Mouse (Mus musculus): ENCODE results near the gene Tspan9.

Tspan9 gene

DNA sequence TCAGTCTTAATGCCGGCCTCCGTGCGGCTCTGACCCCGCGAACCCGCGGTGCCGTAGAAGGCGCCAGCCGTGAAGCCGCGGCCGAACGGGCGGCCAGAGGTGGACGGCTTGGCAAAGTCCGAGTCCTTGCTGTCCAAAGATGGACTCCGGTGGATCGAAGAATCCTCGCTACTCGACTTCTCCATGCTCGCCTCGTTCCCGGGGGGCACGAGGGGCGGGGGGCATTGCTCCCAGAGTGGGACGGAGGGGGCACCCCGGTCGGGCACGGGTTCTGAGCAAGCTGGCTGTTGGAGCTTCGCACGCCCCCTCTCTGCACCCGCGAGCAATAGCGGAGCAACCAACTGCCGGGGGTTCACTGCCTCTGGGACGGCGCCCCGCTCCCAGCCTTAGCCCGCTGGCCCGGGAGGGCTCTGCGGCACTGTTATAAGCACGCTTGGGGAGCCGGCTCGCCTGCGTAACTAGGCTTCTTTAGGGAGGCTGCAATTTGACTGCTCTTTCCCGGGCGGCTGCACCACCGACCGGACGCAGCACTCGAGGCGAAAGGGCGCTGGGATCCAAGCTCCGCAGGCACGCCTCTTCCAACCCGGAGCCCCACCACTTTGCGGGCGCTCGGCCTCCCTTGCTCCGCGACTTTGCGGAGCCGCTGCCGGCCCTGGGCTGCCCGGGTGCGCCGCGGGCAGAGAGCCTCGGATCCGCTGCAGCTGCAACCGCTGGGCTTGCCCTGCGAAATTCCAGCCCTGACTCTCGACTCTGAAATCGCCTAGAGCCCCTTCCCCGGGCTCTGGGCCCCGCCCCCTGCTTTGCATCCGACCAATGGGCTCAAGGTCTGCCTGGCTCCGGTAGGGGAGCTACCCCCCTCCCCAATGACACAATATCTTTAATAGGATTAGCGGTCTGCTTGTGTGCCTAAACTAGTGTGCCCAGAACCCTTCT is 108.8 kb downstream of the Tspan9 start:
- DNase-seq = peak; percentile 98

DNA sequence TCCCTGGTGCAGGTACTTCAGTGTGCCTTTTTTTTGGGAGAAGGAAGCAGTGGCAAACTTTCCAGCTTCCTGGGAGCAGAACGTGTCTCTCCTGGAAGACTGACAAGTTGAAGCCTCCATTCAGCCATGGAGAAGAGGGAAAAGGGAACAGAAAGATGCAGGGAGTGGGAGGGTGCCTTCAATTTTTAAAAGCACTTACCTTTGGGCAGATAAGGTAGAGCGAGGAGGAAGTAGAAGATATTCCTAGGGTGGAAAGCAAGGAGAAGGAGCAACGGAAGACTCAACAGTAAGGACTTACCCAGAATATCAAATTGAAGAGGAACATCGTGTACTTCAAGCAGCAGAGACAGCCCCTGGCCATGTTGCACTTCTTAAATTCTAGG is 109.5 kb downstream of the Tspan9 start:
- no peak for DNase-seq

DNA sequence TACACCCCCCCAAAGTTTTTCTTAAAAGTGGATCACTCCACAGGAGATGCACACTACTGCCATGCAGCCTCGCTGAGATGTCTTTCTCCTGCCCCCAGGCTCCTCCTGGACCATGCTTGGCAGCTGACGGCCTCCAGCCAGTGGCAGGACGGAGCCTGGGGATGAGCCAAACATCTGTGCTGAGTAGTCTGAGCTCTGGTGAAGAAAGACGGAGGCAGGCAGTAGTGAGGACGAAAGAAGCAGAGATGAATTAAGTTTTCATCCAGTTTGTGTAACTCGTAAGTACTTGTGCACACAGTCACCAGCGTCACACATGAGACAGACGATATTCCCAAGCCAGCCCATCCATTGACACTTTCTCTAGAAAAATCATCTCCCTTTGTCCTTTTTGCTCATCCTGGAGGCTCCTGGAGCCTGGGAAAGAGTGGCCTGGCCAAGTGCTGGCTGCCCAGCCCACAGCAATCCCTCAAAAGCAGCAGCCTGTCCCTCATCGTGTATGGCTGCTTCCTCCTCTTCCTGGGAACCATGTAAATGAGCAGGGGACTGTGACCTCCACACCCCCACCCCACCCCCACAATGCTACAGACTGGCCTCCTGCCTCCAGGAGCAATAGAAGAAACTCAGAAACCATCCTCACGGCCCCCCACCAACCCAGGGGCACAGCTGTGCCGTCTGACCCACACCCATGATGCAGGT is 110.1 kb downstream of the Tspan9 start:
- DNase-seq = peak; percentile 96

DNA sequence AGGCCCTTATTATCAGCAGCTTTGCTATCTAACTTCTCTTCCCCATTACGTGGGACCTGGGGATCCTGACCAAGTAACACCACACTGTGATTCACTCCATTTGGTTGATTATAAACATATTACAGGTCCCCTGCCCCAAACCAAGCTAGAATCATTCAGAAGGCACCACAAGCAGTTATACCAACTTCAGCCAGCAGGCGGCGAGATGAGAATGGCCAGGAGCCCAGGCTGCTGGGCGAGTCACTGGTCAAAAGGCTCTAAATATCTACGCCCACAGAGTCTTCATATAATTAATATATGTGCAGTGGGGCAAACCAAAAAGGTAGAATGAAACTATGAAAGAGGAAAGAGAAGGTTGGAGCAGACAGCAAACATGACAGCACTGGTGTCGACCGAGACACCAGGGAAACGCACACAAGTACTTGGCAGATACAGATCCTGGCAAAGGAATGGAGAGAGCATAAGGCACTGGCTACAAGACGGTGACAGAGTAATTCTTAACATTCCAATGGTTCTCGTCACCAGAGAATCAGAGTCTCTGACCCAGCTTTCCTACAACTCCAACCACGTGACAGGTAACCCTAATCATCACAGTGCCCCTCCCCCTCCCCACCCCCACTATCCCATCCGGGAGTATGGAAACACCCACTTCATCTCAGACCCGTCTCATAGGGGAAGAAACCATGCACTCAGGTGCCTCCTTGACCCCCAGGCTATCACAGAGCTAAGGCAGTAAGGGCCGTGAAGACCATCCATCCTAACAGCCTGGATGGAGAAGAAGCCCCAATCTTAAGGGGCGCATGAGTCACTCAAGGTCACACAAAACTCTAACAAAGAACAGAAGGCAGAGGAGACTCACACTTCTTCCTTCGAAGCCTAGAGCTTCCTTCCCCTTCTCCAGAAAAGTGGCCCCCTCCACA is 110.9 kb downstream of the Tspan9 start:
- peak; percentile 94 for DNase-seq

DNA sequence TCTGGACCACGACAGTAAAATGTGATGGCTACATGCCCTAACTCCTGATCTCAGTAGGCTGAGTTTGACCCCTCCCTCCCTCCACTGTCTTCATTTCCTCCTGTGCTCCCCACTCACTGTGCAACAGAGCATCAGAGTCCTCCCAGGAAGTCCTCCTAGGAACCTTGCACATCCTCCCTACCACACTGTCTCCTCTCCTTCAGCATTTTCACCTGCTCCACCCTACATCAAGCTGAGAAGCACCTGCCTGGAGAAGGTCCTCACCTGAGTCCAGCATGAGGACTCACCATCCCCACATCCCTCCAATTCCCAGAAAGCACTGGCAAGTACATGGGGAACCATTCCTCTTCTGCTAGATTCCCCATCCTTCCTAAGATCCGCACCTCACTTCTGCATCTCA is 111.8 kb downstream of the Tspan9 start:
- DNase-seq = no peak

DNA sequence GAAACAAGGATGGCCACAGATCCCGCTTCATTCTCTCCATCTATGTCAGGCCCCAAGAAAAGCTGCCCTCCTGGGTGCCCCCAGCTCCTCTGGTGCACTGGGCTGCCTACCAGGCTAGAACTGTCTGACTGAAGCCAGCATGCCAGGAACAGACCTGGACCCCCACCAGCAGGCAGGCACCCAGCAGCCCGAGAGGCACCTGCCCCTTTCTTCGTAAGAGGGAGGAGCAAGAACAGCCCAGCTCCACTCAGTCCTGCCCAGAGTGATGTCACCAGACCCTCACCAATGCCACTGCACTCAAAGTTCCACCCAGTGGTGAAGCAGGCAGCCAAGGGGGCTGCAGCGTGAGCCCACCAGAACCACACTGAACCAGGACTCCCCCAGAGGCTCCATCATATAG is 112.3 kb downstream of the Tspan9 start:
- peak; percentile 92 for DNase-seq

DNA sequence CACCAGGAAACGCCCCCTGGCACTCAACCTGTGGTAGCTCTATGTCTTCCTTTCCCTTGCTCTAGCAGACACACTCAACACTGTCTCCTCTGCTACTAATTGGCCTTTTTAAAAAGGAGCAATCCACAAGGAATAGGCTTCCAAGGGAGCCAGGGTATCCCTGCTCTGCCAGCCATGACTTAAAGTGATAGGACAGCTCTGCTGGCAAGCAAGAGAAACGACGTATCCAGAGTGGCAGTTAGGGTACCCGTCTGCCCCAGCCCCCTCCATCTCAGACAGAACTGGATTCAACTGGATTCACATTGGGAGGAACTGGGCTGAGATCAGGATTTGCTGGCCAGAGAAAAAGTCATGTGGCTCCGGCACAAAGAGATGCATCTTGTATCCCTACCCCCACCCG is 112.9 kb downstream of the Tspan9 start:
- DNase-seq = no peak

DNA sequence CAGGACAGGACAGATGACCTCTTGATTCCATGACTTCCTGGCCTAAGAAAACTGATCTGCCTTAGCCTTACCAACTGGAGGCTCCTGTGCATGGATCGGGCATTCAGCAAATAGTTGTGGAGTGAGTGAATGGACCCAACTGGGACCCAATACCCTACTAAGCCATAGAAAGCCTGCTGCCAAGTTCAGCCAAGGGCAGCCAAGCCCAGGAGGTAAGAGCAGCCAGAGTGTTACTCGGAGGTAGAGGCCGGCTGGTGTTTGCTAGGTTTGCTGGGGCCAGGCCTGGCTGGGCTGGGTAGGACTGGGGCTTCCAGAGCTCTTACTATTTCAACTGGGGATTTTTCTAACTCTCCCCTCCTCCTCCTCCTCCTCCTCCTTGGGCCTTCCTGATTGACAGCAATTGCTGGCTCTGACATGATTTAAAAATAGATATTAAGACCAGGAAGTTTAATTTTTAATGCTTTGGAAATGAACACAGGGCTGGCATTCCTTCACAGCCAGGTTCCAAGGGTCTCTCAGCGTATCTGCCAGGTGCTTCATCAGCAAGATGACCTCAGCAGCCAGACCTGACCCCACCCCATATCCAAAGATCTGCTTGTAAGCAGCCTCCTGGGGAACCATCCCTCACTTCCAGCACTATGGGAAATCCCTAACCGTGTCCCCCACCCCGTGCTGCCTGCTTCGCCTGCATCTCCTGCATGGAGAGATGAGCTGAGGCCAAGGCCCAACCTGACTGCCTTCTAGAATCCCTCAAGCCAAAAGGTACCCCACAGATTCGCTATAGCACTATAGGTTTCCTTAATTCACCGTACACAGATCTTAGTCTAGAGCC is 113.7 kb downstream of the Tspan9 start:
- DNase-seq = no peak

DNA sequence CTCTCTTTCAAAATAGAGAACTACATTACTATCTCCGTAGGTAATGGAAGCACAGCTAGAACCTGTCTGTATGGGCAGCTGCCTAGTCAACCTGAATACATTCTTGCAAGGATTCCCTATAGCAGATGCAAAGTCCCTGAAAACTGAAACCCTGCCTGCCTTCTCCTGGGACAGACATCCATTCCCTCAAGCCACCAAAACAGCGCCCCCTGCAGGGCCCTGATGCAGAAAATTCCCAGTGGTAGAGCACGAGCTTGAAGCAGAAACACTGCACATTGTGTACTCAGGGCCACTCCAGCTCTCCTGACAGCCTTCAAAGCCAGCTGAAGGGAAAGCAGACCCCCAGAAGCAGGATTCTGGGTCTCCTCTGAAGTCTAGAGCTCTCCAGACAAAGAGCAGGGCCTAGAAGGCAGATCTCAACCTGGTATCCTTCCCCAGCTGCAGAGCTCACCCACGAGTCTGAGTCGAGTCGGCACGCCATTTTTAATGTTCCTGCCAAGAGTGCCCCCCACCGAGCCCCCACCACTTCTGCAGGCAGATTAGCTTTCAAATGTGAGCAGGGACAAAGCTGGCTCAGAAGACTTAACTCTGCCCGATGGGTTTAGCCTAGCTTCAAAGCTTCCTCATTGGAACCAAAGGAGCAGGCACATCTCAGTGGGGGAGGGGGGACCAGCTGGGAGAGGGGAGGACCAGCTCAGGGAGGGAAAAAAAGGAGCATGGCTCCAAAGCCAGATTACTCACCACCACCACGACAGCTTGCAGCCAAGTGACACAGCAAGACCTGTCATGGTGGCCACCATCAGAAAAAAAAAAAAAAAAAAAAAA is 115.1 kb downstream of the Tspan9 start:
- DNase-seq = no peak

DNA sequence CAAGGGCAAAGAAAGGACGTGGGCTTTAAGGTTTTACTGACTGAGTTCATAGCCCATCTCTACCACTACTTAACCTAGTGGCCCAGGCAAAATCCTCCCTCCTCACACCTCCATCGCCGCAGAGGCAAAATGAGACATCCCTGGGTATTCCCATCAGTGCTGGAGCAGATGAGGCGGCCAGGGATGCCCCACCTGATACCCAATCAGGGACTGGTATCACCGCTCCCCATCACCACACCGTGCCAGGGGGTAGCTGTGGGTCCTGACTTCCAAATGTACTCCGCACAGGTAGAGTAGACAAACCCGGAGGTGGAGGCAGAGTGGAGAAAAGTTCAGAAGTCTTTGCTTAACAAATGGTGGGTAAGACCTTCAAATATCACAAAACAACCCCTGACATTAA is 117.4 kb downstream of the Tspan9 start:
- DNase-seq = peak; percentile 91

DNA sequence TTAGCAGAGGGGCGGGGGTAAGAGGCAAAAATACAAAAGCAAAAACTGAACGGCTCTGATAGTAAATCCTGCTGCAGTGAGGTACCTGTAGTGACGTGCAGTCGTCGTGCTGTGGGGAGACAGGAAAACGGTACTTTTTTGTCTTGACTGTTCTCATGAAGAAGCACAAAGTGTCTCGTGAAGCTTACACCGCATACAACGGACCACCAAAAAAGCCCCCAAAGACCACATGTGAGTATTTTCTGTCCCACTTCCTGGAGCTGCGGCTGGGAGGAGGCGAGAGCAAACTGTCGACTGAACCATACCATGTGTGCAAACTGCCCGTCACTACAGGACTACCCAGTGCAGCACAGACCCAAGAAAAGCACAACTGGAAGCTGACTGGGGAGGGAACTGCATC is 117.8 kb downstream of the Tspan9 start:
- no peak for DNase-seq

DNA sequence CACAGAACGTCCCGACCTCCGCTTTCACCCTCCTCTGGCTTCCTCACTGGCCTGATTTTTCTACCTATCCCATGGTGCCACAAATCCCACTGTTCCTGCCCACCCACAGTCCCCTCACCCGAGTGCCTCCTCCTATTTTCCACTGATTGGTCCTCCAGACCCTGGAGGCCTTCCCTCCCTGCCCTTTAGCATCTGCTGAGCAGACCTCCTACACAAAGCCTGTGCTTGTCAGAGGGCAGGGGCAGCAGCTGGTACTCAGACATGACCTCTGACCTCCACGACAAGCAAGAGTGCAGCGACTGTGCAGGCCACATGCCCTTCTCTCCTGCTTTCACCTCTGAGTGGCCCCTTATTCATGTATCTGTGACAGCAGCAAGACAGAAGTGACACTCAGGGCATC is 121.2 kb downstream of the Tspan9 start:
- no peak for DNase-seq

DNA sequence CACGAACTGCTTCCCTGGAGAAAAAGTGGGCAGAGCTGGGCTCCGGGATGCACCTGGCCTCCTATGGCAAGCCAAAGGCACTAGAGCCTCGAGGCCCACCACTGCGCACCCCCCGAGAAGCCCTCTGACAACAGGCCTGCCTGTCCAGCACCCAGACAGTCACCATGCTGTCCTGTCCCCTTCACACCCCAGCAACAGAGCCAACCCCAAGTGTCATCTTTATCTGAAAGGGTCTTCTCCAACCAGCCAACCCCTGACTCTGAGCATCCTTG is 121.5 kb downstream of the Tspan9 start:
- DNase-seq = no peak

DNA sequence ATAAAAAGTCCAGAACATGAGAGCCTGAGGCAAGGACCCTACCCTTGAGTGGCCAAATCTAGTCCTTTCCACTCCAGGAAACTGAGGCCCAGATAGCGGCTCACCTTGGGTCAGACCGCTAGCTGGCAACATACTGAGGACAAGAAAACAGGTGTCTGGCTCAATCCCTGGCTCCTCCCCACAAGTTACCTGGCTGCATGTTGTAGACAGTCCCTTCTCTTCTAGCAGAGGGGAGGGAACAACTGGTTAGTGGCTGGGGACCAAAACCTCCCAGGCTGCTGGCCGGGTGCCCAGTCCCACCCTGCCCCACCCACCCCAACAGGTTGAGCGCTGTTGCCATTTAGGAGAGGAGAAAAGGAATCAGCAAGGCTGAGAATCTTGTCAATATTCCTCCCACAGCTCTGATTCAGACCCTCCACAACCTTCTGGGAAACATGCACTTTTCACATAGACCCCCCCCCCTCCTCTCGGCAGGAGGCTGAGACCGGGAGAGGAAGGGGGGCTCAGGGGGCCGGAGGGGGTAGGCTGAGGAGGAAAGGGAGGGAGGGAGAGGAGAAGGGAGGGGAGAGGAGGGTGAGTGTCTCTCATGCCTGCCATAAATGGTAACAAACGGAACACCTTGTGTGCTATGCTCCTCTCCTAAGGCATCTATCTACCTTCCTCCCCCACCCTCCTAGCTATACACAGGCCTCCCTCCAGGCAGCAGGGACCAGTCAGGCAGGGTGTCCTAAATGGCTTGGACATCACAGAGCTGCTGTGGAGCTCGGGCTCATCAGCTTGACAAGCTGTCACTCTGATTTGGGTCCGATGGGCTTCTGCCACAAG is 122.1 kb downstream of the Tspan9 start:
- no peak for DNase-seq

DNA sequence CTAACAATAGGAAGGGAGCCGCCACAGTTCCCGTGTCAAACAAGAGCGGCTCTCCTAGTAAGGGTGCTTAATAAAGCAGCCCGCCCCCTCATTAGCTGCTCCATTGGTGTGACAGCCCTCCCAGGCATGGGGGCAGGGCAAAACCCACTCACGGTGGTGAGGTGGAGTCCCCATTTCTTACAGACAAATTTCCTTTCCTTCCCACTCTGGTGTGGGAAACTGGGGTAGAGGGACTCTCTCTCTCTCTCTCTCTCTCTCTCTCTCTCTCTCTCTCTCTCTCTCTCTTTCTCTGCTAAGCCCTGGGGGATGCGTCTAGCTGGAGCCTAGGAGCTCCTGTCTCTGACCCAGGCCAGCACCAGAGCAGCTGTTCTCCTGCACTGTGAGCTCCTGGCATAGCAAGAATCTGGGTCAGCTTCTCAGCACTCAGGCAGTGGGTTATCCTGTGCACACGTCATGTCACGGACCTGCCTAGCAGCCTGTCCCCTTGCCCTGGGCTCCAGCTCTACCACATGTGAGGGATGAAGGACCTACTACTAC is 122.8 kb downstream of the Tspan9 start:
- DNase-seq = no peak

DNA sequence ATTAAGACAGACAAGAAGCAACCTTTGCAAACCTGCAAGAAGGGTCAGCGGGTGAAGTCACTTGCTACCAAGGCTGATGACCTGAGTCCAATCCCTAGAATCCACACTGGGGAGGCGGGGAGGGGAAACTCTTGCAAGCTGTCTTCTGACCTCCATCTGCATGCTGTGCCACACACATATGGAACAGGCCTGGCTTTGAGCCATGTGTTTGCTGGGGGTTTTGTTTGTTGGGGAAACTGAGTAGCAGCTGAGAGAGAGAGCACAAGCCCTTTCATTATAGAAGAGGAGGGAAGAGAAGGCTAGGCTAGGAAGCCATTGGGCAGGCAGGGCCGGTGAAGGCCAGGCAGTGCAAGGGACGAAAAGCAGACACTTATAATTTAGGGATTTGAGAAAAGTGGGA is 123.3 kb downstream of the Tspan9 start:
- no peak for DNase-seq

DNA sequence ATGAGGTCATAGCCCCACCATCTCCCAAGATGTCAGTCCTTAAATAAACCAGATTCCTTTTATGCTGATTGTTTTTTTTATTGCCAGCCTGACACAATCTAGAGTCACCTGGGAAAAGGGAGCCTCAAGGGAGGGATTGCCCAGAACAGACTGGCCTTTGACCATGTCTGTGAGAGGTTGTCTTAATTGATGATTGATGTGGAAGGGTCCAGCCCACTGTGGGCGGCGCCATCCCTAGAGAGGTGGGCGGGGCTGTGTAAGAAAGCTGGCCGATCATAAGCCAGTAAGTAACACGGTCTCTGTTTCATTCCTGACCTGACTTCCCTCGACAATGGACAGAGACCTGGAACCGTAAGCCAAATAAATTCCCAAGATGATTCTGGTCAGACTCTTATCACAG is 124.3 kb downstream of the Tspan9 start:
- DNase-seq = no peak

DNA sequence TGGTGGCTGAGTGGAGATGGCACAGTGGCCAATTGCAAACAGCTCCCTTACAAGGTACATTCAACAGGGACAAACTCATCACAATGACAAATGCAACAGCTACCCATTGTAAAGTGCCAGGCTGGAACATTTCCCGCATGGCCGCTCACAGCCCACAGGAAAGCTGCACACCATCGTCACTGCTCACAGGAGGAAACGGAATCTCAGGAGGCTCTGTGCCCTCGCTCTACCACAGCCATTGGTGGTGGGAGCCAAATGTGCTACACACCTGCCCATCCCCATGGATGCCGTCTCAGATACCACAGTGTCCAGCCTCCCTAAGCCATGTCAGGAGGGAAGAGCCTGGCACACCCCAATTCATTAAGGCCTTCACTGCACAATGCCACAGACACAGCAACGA is 128.1 kb downstream of the Tspan9 start:
- no peak for DNase-seq

DNA sequence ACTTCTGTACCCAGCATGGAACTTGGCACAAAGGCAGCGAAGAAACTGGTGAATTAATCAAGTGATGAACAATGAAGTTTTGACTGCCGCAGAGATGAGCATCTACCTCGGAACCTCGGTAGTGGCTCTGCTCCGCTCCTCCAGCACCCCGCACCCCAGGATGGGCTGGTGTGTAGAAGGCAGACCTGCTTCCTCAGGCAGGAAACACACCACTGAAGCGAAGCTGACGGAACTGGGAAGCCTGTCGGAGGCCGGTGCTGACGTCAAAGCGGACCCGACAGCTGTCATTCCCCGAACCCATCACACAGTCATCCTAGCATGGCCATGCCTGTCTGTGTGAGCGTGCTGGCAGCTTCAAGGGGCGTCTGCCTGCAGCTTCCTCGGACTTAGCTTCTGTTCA is 131.6 kb downstream of the Tspan9 start:
- peak; percentile 90 for DNase-seq

DNA sequence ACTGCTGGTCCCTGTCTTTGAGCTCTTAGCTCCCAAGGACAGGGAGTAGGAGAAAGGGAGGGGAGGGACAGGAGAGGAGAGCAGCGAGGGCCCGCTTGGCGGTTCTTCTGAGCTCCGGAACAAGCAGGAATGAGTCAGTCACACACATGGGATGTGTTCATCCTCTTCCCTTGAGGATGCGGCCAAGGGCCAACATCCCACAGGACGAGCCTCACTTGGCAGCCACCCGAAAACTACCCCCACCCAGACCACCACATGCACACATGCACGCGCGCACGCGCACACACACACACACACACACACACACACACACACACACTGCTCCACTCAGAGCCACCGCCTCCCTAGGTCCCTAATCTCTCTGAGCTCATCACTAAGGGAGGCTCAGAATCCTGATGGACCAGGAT is 132.3 kb downstream of the Tspan9 start:
- peak; percentile 95 for DNase-seq

Measured in heart, adult 11 months (tissue).